Mouse (Mus musculus) embryo, embryonic 11 days (tissue): Measurements from ENCODE around the gene Ccnjl.

ENCODE experiments used
- DNase-seq: peaks from one replicate; pipeline ENCODE4 v3.0.0-alpha.2; 2015

Gene Ccnjl

GRCm38 (mm10) chr11:43528078-43528682 lies 404 bp upstream of the Ccnjl start:
- peak; percentile 64 for DNase-seq

- DNase-seq = peak; percentile 51
These were observed 1.5 kb downstream of the Ccnjl start for GRCm38 (mm10) chr11:43530043-43530442.

- no peak for DNase-seq
These were observed 3.0 kb downstream of the Ccnjl start for GRCm38 (mm10) chr11:43531619-43532018.

GRCm38 (mm10) chr11:43537074-43537473 lies 8.5 kb downstream of the Ccnjl start:
- DNase-seq = no peak

GRCm38 (mm10) chr11:43539863-43540262 lies 11.3 kb downstream of the Ccnjl start:
- DNase-seq = peak; percentile 76

- DNase-seq = no peak
These were observed 15.3 kb downstream of the Ccnjl start for GRCm38 (mm10) chr11:43543711-43544466.

- DNase-seq = no peak
These were observed 16.2 kb downstream of the Ccnjl start for GRCm38 (mm10) chr11:43544819-43545218.

- DNase-seq = no peak
These were observed 17.4 kb downstream of the Ccnjl start for GRCm38 (mm10) chr11:43545873-43546475.

- no peak for DNase-seq
These were observed 18.1 kb downstream of the Ccnjl start for GRCm38 (mm10) chr11:43546678-43547077.

- DNase-seq = peak; percentile 72
These were observed 19.6 kb downstream of the Ccnjl start for GRCm38 (mm10) chr11:43548148-43548547.

GRCm38 (mm10) chr11:43548657-43549435 lies 20.3 kb downstream of the Ccnjl start:
- DNase-seq = no peak

GRCm38 (mm10) chr11:43549701-43550100 lies 21.1 kb downstream of the Ccnjl start:
- no peak for DNase-seq

- DNase-seq = no peak
These were observed 23.2 kb downstream of the Ccnjl start for GRCm38 (mm10) chr11:43551756-43552155.

GRCm38 (mm10) chr11:43552675-43553074 lies 24.1 kb downstream of the Ccnjl start:
- DNase-seq = no peak

- no peak for DNase-seq
These were observed 28.0 kb downstream of the Ccnjl start for GRCm38 (mm10) chr11:43556538-43556937.

GRCm38 (mm10) chr11:43559515-43560292 lies 31.1 kb downstream of the Ccnjl start:
- no peak for DNase-seq

- no peak for DNase-seq
These were observed 35.2 kb downstream of the Ccnjl start for GRCm38 (mm10) chr11:43563654-43564244.

GRCm38 (mm10) chr11:43565414-43565813 lies 36.8 kb downstream of the Ccnjl start:
- no peak for DNase-seq

- DNase-seq = no peak
These were observed 37.3 kb downstream of the Ccnjl start for GRCm38 (mm10) chr11:43565852-43566251.

- no peak for DNase-seq
These were observed 38.1 kb downstream of the Ccnjl start for GRCm38 (mm10) chr11:43566696-43567095.

GRCm38 (mm10) chr11:43568263-43568662 lies 39.7 kb downstream of the Ccnjl start:
- DNase-seq = no peak

- no peak for DNase-seq
These were observed 40.6 kb downstream of the Ccnjl start for GRCm38 (mm10) chr11:43569188-43569587.
